Mouse (Mus musculus): Measurements from ENCODE around the gene 1600002K03Rik.

- TF ChIP-seq GATA1 (IDR thresholded peaks at IDR 0.05; ENCODE audit: borderline replicate concordance, low read length) (no peak), CTCF (IDR thresholded peaks at IDR 0.05; ENCODE audit: low read depth, low read length) (no peak)
Measured at GRCm38 (mm10) chr10:80160455-80161371, 12.0 kb upstream of the 1600002K03Rik start.

Data from G1E (cell line).